Mouse (Mus musculus): ENCODE data around the gene Atl1.

The Atl1 gene

DNA sequence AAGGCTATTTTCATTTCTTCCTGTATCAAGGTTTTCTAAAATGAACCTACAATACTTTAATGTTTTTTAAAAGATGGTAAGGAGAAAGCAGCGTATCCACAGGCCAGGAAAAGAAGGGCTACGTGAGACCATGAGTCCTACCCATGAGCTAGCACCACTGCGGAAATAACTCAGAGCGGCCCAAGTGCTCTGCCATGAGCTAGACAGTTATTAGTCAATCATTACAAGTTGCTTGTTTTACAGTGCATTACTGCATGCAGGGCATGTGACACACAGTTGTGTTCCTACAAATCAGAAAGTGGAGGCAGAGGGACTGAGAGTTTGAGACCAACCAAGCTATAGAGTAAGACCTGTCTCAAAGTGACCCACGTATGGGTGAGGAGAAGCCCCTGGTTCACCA is 8.4 kb upstream of the Atl1 start:
- no peak for DNase-seq (ENCODE audit: low read depth)

DNA sequence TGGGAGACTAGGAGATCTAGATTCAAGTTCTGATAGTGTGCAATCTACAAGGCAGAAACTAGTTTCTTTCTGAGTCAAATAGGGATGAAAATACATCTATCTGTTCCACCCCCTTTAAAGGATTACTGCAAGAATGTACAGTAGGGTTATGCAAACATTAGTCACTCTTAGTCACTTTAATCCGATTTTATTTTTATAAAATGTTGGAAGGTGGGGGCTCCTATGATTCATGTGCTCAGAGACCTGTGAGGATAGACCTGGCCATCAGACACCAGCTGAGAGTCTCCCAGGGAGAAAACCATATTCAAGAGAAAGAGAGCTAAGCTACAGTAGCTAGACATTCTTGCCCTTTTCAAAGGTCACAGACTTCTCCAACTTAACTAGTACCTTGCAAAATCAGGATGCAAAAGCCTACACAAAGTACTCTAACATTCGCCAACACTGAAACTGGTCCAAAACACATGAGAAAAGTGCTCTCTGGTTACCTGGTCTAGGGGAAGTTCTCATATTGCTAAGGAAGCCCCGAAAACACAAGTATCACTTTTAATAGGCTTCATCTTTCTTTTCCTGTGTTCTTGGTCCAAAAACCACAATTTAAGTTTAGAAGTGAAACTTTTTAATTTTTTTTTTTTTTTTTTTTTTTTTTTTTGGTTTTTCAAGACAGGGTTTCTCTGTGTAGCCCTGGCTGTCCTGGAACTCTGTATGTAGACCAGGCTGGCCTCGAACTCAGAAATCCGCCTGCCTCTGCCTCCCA is 7.1 kb upstream of the Atl1 start:
- DNase-seq (ENCODE audit: low read depth): no peak

DNA sequence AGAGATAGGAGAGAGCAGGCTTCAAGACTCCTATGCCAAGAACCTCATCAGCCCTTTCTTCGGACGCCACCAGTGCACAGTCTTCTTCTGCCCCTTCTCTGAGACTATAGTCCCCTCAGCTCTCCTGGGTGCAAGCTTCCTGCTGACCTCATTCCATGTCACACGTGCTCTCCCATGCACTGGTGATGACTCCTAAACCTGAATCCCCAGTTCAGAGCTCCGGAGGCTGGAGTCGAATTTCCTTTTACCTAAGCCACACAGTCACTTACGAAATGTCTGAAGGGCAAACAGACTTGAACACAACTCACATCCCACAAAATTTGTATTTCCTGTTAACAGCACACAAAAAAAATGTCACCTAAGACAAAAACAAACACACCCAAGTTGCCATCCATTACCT is 4.6 kb upstream of the Atl1 start:
- no peak for DNase-seq (ENCODE audit: low read depth)

DNA sequence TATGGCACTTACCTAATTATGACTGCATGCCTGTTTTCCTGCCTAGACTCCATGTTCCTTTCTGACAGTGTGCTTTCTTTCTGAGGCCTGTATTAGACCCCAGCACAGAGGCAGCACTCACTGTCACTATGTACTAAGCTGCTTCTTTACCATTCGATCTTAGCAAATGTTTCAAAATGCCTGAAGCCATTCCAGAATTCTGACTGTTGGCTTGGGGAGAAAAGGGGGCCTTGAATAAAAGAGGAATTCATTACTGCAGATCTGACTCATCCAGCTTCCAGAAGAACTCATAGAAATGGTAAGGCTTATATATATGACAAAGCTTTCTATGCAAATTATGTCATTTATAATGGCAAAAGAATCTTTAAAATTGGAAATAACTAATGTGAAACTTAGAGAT is 4.1 kb upstream of the Atl1 start:
- DNase-seq (ENCODE audit: low read depth): no peak

DNA sequence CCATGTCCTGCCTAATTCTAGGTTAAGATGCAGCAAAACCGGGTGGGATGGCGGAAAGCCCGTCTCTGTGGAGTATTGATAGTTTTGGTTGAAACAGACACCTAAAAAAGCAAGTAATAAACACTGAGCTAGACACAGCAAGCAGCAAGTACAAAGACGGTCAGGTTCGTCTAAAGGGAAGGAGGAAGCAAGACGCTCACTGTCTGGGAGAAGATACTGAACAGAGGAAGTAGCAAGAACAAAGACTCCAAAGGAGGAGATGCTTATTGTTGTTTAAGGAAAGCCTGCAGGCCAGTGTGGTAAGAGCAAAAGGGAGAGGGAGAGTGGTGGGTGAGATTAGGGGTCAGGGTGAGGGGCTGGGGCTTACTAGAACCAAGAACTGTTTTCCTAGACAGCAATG is 2.4 kb upstream of the Atl1 start:
- no peak for DNase-seq (ENCODE audit: low read depth)

DNA sequence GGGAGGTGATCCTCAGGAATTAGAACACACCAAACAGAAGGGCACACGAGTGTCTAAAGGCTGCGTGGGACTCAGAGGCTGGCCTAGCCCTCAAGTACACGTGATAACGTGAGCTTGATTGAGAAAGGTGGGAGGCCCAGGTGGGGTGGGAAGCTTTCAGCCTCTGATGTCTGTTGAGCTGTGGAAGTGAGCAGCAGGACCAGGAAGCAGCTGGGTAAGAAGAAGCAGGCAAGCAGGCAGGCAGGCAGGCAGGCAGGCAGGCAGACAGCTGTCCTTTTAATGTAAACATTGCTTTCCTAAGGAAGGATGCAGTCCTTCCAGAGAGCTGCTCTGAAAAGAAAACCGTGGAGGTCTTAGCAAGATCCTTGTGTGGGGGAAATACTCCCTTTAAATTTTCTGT is 1.9 kb upstream of the Atl1 start:
- DNase-seq (ENCODE audit: low read depth): no peak

DNA sequence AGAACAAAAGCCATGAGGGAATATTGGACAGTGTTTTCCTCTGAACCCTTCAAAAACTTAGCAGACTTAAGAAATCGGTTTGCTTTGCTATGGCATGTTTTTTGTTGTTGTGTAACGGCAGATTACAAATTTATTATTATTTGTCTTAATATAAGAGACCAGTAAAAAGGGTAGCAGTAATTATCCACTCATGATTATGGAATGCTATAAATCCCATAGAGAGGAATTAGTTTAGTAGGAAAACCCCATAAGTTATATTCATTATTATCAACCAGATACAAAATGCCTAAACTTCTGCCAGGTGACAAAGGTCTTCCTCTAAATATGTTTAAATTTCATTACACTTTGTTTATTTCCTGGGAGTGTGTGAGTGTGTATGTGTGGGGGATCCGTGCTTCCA is 693 bp upstream of the Atl1 start:
- DNase-seq (ENCODE audit: low read depth): no peak

DNA sequence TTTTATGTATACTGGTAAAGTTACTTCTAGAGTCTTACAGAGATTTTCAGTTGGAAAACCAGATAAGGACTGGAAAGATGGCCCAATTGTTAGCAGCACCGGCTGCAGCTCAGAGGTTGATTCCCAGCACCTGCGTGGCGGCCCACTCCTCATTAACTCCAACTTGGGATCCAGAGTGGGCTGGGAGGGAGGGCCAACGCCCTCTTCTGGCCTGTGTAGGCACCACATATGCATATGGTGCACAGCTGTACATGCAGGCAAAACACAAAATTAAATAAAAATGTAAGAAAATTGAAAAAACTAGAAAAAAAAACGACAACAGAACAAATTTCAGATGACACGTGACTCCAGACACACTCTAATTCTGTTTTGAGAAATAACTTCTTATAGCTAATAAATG is 1.5 kb downstream of the Atl1 start:
- DNase-seq (ENCODE audit: low read depth): no peak

DNA sequence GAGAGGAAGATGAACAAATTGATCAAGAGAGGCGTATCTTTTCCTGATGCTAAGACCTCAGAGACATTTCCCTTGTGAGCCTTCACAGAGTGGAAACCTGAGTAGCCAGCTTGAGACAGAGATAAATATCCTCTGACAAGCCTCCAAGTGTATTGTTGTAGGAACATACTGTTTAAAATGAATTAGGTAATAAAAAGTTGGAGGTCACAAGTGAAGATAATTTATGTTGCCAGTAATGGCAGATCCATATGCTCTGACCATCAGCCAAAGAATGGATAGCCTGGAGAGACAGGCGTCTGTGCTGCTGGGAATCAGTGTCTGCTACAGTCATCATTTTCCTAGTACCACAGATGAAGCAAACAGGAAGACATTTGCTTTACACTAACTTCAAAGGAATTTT is 2.6 kb downstream of the Atl1 start:
- no peak for DNase-seq (ENCODE audit: low read depth)

DNA sequence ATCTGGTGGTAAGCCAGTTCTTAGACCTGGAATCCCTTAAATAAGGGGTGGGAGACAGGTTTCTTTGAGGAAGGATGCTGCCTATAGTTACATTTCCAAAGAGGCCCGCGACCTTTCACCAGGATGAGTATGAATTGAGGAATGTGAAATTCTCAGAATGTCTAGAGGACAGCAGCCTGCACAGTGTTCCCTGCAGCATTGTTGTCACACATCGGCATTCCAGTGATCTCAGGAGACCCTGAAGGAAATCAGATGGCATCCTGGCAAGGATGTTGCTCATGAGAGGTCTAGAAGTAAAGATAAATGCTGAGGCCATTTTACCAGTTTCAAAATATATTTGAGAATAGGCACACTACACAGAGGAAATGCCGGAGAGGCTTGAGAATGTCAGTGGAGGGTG is 5.7 kb downstream of the Atl1 start:
- DNase-seq (ENCODE audit: low read depth): no peak

DNA sequence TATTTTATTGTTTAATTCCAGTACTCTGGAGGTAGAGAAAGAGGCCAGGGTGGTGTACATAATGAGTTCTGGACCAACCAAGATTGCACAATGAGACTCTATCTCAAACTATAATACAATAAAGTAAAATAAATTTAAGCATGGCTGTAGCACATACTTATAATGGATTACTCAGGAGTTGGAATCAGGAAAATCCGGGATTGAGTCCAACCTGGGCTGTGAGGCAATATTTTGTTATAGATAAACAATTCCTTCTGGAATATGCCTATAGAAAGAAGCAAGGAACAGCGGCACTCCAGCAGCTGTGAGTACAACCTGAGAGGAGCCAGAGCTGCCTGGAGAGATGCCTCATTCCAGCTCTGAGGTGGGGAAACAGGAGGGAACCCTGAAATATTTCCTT is 12.6 kb downstream of the Atl1 start:
- DNase-seq (ENCODE audit: low read depth): no peak

DNA sequence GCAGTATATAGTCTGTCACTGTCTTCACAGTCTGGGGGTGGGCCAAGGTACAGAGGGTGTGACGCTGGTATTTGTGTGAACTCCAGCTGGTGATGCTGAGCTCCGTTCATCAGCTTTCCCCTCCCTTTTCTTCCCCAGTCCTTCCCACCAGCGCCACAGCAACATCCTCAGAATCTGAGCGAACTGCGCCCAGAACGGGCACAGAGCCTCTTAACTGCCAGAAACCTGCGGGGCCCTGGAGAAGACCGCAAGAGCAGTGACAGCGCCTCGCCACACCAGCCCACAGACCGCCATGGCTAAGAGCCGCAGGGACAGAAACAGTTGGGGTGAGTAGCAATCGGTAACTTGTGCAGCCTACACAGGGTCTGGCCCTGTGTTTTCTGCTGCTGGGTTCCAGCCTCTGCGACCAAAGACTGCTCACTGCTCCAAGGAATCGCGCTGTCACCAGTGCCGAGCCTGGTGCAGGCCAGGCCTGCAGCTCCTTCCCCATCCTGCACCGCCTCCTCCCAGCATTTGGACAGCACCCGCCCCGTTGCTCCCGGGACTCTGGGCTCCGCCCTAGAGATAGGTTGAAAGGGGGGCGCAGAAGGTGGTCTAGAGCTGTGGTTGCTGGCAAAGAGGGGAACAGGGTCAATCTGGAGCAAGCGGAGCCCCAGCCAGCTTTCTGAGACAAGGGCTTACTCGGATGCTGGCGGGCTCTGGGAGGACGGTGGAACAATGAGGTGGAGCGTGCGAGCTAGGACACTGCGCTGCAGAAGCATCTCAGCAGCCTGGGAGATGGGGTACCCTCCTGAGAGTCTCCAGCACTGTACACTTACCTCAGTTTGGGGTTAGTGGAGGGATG is 15.5 kb downstream of the Atl1 start:
- DNase-seq (ENCODE audit: low read depth): no peak

DNA sequence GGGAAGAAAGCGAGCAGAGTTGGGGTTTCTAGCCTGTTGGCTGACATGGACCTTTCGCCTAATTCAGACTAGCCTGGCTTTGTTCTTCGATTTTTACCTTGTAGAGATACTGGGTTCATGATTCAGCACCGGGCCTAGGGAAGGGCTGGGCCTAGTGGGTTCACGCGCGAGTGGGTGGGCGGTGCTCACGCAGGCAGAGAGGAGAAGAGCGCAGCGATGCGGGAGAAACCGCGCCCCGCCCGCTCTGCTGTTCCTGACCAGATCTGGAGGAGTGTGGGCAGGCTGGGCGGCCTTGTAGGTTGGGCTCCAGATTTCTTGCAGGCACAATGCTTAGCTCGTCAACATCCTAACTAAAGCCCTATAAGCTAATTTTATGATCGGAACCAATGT is 16.1 kb downstream of the Atl1 start:
- DNase-seq (ENCODE audit: low read depth): no peak

DNA sequence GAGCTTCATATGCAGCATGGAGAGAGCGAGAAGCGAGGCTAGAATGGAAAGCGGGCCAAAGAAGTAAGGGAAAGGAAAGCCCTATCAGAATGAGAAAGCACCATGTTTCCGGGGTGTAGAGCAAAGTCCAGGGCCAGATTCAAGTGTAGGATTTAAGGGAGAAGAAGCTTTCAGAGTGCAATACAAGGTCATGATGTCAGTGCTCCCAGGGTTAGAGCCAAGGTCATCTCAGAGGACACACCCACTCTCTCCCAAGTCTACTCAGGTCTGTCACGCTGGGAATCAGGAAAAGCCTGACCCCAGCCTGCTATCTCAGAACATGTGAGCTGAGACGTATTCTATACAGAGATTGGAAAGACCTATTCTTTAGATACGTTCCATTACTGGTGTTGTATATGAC is 19.5 kb downstream of the Atl1 start:
- DNase-seq (ENCODE audit: low read depth): no peak

DNA sequence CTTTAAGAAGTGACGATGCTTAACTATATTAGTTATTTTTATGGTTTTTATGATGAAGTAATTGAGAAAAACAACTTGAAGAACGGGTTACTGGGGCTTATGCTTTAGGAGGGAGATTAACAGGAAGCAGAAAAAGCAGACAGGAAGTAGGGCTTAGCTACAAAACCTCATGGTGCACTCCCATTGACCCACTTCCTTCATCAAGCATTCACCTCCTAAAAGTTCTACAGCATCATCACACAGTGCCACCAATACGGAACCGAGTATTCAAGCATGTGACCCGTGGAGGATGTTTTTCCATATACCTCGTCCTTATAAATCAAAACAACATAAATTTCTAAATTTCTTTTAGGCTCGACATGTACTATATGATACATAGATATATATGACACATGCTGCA is 20.3 kb downstream of the Atl1 start:
- DNase-seq (ENCODE audit: low read depth): no peak

DNA sequence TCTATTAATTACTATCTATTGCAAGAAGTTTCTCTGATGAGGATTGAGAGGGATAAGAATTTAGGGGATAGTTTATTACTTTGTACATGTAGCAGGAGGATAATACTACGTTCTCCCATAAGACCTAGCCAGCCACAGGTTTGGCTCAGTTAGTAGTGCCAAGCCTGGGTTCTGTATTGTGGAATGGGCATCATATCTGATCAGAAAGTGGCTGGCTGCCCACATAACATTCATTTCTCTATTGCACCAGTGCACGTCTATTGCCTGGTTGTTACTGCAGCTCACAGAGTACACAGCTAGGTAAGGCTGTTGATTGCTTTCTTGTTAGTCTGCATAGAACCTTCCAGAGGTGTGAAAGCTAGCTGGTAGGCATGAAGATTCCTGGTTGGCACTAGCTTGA is 25.5 kb downstream of the Atl1 start:
- DNase-seq (ENCODE audit: low read depth): no peak

DNA sequence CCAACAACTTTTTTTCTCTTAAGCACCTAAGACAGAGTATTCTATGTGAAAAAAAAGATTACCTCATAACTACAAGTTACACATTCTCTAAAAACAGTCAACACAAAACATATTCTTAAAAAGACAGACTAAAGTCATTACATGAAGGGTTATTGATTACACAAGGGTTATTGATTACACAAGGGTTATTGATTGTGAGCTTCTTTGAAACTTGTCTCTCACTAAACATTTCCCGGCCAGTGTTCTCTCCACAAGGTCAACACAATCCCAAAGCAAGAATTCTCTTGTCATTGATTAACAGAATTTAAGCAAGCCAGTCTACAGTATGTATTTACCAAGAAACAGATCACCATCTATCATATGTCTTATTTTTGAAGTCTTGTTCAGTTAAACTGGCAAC is 29.7 kb downstream of the Atl1 start:
- no peak for DNase-seq (ENCODE audit: low read depth)

DNA sequence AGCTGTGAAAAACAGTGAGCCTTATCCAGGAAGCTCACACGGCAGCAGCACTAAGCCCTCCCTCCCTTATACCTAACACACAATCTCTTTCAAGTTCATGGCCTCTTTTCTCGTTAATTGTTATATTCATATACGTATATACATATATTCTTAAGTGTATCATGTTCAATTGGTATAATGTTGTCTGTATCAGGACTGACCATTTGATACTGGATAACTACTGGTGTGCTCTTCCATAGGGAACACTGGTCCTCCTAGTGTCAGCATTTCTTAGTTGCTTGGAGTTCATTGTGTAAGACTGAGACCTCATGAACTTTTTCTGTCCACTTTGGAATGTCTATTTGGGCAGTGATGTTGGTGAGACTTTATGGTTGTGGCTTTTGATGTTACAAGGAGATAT is 30.7 kb downstream of the Atl1 start:
- DNase-seq (ENCODE audit: low read depth): no peak

DNA sequence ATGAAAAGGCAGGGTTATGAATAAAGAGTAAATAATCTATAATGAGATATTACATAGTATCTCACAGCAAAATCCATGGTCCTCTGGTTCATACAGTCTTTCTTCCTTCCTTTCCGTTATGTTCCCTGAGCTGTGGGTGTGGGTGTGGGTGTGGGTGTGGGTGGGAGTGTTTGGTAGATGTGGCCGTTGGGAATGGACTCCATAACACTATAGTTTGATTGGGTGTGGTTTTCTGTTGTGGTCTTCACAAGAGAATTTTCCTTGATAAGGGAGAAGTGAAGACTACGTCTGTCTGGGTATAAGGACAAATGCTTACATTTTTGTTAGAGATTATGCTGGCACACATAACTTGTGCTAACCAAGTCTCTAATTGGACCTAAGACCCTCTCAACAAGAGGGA is 31.2 kb downstream of the Atl1 start:
- DNase-seq (ENCODE audit: low read depth): no peak

DNA sequence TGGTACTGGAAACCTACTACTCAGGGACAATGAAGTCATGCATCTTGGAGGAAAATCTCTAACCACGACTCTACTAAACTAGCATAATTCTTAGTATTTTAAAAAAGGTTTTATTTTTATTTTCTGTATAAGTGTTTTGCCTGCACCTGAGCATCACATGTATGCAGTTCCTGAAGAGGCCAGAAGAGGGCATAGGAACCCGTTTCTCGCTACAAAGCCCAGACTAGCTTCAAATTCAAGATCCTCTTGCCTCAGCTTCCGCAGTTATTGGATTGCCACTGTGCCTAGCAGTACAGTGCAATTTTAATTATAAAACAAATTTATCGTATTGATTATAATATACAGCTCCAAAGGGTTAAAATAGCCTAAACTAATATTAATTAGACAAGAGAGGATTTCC is 31.6 kb downstream of the Atl1 start:
- peak; percentile 41 for DNase-seq (ENCODE audit: low read depth)

DNA sequence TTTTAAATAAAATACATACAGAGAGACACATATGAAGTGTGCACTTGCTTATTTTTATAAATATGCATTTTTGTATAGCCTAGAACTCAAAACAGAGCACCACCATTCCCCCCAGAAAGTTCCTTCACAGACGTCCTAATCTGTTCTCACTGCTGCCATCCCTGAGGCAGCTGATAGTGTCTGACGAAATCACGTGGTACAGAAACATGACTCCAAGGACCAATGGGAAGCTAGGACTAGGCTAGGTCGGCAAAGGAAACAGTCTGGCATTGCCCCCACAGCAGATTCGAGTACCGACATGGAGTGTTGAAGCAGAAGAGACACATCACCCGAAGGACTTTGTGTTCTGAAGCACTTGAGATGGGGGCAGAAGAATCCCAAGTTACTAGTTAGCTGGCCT is 34.3 kb downstream of the Atl1 start:
- no peak for DNase-seq (ENCODE audit: low read depth)

DNA sequence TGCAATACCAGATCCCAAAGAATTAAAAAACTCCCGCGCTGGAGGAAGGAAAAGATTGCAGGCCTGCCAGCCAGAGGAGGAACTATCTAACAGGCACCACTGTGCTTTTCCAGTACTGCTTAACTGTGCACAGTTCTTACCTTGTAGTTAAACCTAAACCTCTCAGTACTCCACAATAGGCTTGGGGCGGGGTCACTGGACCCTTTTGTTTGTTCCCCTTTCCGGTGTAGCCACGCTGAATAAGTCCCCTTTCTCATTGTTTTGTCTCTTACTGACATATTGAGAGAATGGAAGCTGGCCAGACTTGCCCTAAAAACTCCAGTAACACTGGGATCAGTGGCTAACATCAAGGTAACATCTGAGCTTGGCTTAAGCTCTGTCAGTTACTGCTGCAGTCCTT is 45.3 kb downstream of the Atl1 start:
- DNase-seq (ENCODE audit: low read depth): no peak

DNA sequence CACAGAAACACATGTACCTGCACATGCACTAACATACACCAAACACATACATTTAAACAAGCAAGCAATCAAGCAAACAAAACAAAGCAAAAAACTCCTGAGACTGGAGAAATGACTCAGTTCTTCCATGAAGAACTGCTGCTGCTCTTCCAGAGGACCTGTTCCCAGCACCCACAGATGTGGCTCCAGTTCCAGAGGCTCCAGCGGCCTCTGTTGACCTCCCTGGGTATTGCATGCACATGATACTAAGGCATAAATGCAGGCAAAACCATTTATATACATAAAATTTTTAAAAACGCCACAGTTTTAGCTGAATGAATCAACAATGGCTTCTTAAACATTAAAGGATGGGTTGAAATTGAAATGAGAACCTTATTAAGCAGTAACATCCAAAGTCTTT is 46.9 kb downstream of the Atl1 start:
- DNase-seq (ENCODE audit: low read depth): no peak
